Mouse (Mus musculus) kidney, embryonic 16.5 days (tissue): ENCODE data around the gene Cdc6. TPM values are rescaled to one million over a fixed set of nuclear protein-coding genes. Genes with fewer than 3 reads are reported as not detected.

ENCODE experiments used
- ATAC-seq: fragments of 200-750 bp; cut with Nextera tagmentation; 2 replicates; pipeline ENCODE4 v1.8.0; 2017; ENCODE audit warnings: moderate TSS enrichment; ENCODE audit not compliant: low FRiP score, low TSS enrichment
- H3K27ac ChIP-seq: fragments of 300-500 bp; sonication (generic); 2 replicates; pipeline ENCODE4 v1.5.1; 2014; ENCODE audit warnings: low read length
- H3K27me3 ChIP-seq: fragments of 300-500 bp; sonication (generic); 2 replicates; pipeline ENCODE4 v1.6.1; 2014; ENCODE audit warnings: low read length, control low read depth, mixed read lengths; ENCODE audit not compliant: insufficient read depth
- H3K36me3 ChIP-seq: fragments of 300-500 bp; sonication (generic); 2 replicates; pipeline ENCODE4 v1.6.1; 2014; ENCODE audit warnings: low read length, control low read depth, mixed read lengths; ENCODE audit not compliant: insufficient read depth
- H3K4me1 ChIP-seq: fragments of 300-500 bp; sonication (generic); 2 replicates; pipeline ENCODE4 v1.6.1; 2014; ENCODE audit warnings: low read length, control low read depth, mixed read lengths; ENCODE audit not compliant: insufficient read depth
- H3K4me2 ChIP-seq: fragments of 300-500 bp; sonication (generic); replicated peaks from 2 replicates; pipeline ENCODE4 v1.6.1; 2014; ENCODE audit warnings: low read depth, low read length
- H3K4me3 ChIP-seq: fragments of 300-500 bp; sonication (generic); 2 replicates; pipeline ENCODE4 v1.5.1; 2014; ENCODE audit warnings: mild to moderate bottlenecking, low read length
- H3K9ac ChIP-seq: fragments of 300-500 bp; sonication (generic); replicated peaks from 2 replicates; pipeline ENCODE4 v1.6.1; 2014; ENCODE audit warnings: low read length
- H3K9me3 ChIP-seq: fragments of 300-500 bp; sonication (generic); 2 replicates; pipeline ENCODE4 v1.6.1; 2016; ENCODE audit warnings: low read length, control low read depth
- WGBS: fragments of 180-500 bp; shearing (Covaris S2); extraction: QIAGEN DNeasy Blood & Tissue Kit; methylation state at CpG from one replicate; pipeline ENCODE4 v1.1.7; 2014; 5-methylcytosine and 5-hydroxymethylcytosine counted together
- polyA plus RNA-seq: library from polyadenylated mRNA; unstranded; fragments of >200 nt; fragmentation: Nextera tagmentation; extraction: Ambion mirVana; gene quantifications from 2 replicates; pipeline ENCODE4 v1.2.1, GENCODE M21; 2015

The Cdc6 gene
- polyA plus RNA-seq, 1 experiment from 2014 or later, result 36.2 TPM

- peaks cover 49% of the 10 kb centered on the region for H3K4me1 ChIP-seq
- H3K9ac ChIP-seq, result no peak overlapping the region
- no peaks in the 10 kb centered on the region for H3K27me3 ChIP-seq
- no peak overlapping the region for H3K4me3 ChIP-seq
- WGBS, result 75% methylated on average over 23 of the region's 23 CpGs
- H3K4me2 ChIP-seq, result no peak overlapping the region
- peaks cover 67% of the 10 kb centered on the region for H3K36me3 ChIP-seq
- no peaks in the 10 kb centered on the region for H3K9me3 ChIP-seq
- no peak for ATAC-seq
- H3K27ac ChIP-seq, result no peak overlapping the region
Measured at GRCm38 (mm10) chr11:98971316-98972031, 63.9 kb downstream of the Cdc6 start.

DNA sequence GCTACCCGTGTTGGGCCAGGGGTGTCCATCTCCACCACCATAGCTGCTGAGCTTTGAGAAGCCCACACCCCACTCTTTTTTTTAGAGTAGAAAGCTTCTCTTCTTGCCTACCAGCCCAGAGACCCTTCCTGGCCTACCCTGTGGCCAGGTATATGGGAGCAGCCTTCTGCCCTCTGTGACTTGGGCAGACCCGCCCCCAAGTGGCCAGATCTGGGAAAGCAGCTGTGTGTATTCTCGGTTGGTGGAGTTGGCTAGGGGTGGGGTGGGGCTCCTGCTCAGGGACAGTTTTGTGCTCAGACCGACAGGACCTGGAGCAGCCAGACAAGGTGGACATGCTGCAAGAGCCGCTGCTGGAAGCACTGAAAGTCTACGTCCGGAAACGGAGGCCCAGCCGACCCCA lies 64.6 kb downstream of the Cdc6 start:
- WGBS, result 49% methylated on average over 9 of the region's 9 CpGs
- no peak overlapping the region for H3K9ac ChIP-seq
- H3K9me3 ChIP-seq, result no peaks in the 10 kb centered on the region
- H3K4me2 ChIP-seq, result no peak overlapping the region
- no peaks in the 10 kb centered on the region for H3K27me3 ChIP-seq
- H3K27ac ChIP-seq, result no peak overlapping the region
- no peak; the same call in 1 of the 2 replicates for ATAC-seq
- peaks cover 61% of the 10 kb centered on the region for H3K36me3 ChIP-seq
- H3K4me3 ChIP-seq, result no peak overlapping the region
- H3K4me1 ChIP-seq, result peaks cover 42% of the 10 kb centered on the region

- WGBS, result 87% methylated on average over 9 of the region's 9 CpGs
- no peaks in the 10 kb centered on the region for H3K27me3 ChIP-seq
- no peaks in the 10 kb centered on the region for H3K9me3 ChIP-seq
- H3K9ac ChIP-seq, result no peak overlapping the region
- H3K4me3 ChIP-seq, result no peak overlapping the region
- no peak for ATAC-seq
- peaks cover 58% of the 10 kb centered on the region for H3K36me3 ChIP-seq
- H3K4me1 ChIP-seq, result peaks cover 35% of the 10 kb centered on the region
- H3K4me2 ChIP-seq, result no peak overlapping the region
- H3K27ac ChIP-seq, result no peak overlapping the region
Measured at GRCm38 (mm10) chr11:98972801-98973360, 65.3 kb downstream of the Cdc6 start.

Other genes with a start within 250 kb of the Cdc6 start
- not detected in 2 replicates for gene Gsdma, start 243.4 kb upstream of the Cdc6 start, polyA plus RNA-seq
- gene Psmd3, start 225.2 kb upstream of the Cdc6 start, polyA plus RNA-seq, result 289 and 303 TPM in 2 replicates
- 0.11 TPM in 1 of 2 replicates, not detected in the other for gene Csf3, start 206.5 kb upstream of the Cdc6 start, polyA plus RNA-seq
- gene Med24, start 178.4 kb upstream of the Cdc6 start, polyA plus RNA-seq, result 71.4 and 73.9 TPM in 2 replicates
- gene Thra, start 167.2 kb upstream of the Cdc6 start, polyA plus RNA-seq, result 24.4 and 25.9 TPM in 2 replicates
- 2.2 and 2.4 TPM in 2 replicates for gene Nr1d1, start 132.5 kb upstream of the Cdc6 start, polyA plus RNA-seq
- 23.7 and 24.2 TPM in 2 replicates for gene Msl1, start 112.3 kb upstream of the Cdc6 start, polyA plus RNA-seq
- 36.2 and 41.0 TPM in 2 replicates for gene Casc3, start 102.9 kb upstream of the Cdc6 start, polyA plus RNA-seq
- gene Rapgefl1, start 71.0 kb upstream of the Cdc6 start, polyA plus RNA-seq, result 1.8 and 2.0 TPM in 2 replicates
- gene Wipf2, start 44.2 kb upstream of the Cdc6 start, polyA plus RNA-seq, result 5.4 and 5.9 TPM in 2 replicates
- gene Rara, start 20.0 kb downstream of the Cdc6 start, polyA plus RNA-seq, result 31.4 and 32.5 TPM in 2 replicates
- 0.59 TPM in 1 of 2 replicates, not detected in the other for gene Gjd3, start 75.2 kb downstream of the Cdc6 start, polyA plus RNA-seq
- 213 and 252 TPM in 2 replicates for gene Top2a, start 116.4 kb downstream of the Cdc6 start, polyA plus RNA-seq
- gene Igfbp4, start 133.4 kb downstream of the Cdc6 start, polyA plus RNA-seq, result 771 and 832 TPM in 2 replicates
- 0.17 and 0.22 TPM in 2 replicates for gene Tns4, start 181.5 kb downstream of the Cdc6 start, polyA plus RNA-seq
- gene Ccr7, start 247.3 kb downstream of the Cdc6 start, polyA plus RNA-seq, result 0.19 and 0.41 TPM in 2 replicates